Mouse (Mus musculus) hematopoietic multipotent progenitor cell, adult 10-12 weeks (in vitro differentiated cells): Measurements from ENCODE around the gene Ccm2l. TPM values are rescaled to one million over a fixed set of nuclear protein-coding genes. Genes with fewer than 3 reads are reported as not detected.

ENCODE experiments used
- polyA plus RNA-seq: library from polyadenylated mRNA; stranded (reverse); fragments of >175 nt; gene quantifications from 2 replicates; pipeline ENCODE4 v1.2.3, GENCODE M21; 2012; ENCODE audit warnings: low replicate concordance

The Ccm2l gene
- polyA plus RNA-seq = 0.70 TPM in 1 of 2 replicates, not detected in the other

DNA sequence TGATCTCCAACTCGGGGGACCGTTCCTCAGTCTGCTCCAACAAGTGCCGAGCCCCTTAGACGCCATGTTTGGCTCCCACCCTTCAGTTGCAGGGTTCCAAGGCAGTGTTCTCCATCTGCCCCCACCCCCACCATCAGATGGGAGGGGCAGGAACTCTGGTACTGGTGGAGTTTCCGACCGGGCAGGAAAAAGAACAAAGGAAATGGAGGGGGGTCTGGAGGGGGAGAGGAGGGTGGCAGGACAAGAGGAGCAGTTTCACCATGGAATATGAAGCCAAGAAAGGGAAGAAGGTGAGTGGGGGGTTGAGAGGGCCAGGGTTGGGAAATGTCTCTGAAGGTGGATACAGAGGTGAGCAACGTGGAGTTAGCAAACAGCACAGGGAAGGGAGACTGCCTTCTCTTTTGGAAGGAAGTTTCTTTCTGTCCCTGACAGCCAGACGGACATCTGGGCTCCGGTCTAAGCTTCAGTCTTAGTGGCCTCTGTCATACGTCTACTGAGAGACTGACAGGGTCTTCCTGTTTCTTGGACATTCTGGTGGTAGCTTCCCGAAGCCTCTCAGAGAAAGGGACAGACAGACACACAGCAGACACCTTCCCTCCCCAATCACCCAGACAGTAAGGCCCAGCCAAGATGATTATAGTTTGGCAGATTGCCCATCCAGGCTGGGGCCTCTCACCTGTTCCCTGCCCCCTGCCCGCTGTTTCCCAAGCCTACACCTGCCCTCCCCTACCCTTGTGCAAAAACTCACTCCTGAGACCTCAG, at the start of gene Ccm2l:
Ccm2l (plus strand) TSS at position 209 of the 762 bp plus-strand sequence.

DNA sequence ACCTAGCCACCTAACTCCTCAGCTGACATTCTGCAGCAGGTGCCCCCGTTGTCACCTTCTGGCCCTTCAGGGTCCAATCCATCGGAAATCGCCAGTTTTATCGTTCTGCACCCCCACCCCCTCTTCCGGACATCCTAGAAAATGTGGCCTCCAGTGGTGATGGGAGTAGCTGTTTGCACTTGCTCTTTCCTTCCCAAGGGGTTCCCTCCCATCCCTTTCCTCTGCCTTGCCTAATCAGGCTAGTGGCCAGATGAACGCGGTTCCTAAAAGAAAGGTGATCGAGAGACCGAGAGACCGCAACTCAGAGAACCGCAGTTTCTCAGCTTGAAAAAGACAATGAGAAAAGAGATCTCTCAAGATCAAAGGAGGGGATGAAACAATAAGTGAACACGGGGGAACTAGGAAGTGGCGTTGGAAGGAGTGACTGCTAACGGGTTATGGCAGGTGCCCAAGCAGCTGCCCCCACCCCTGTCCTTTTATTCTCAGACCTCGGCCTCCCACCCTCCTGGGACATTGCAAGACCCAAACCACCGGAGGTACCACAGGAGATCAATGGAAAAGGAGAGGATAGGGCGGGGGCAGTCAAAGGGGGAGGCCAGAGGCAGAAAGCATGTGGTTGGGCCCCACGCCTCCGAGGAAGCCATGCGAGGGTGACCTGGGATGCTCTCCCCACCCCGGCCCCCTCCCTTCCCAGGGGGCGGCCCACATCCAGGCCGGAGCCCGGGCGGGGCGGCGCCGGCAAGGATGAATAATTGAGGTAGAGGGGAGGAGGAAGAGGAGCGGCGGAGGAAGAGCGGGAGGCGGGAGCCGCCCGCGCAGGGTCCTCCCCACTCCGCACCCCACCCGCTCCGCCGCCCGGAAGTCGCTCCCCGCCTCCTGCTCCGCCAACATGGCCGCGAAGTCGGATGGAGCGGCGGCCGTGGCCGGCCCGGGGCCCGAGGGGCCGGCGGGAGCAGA, 34.4 kb upstream of the Ccm2l start, which contains the start of gene Xkr7:
Xkr7 (plus strand) TSS at position 727 of the 957 bp plus-strand sequence.

GRCm38 (mm10) chr2:153108313-153109264, 42.8 kb downstream of the Ccm2l start, which contains the start of gene Hck:
TSS of gene Hck (plus strand) at chr2:153108468.

Other genes with a start within 250 kb of the Ccm2l start
- gene Bcl2l1, start 234.2 kb upstream of the Ccm2l start, polyA plus RNA-seq = 56.7 and 71.1 TPM in 2 replicates
- 1.4 and 4.4 TPM in 2 replicates for gene Tpx2, start 218.0 kb upstream of the Ccm2l start, polyA plus RNA-seq
- not detected in 2 replicates for gene Mylk2, start 154.6 kb upstream of the Ccm2l start, polyA plus RNA-seq
- 0.41 and 1.3 TPM in 2 replicates for gene Foxs1, start 132.7 kb upstream of the Ccm2l start, polyA plus RNA-seq
- 0.03 TPM in 1 of 2 replicates, not detected in the other for gene Dusp15, start 114.3 kb upstream of the Ccm2l start, polyA plus RNA-seq
- gene Ttll9, start 103.5 kb upstream of the Ccm2l start, polyA plus RNA-seq = not detected in 2 replicates
- 32.6 and 41.6 TPM in 2 replicates for gene Pdrg1, start 50.5 kb upstream of the Ccm2l start, polyA plus RNA-seq
- not detected in 2 replicates for gene Xkr7, start 34.1 kb upstream of the Ccm2l start, polyA plus RNA-seq
- gene Hck, start 42.5 kb downstream of the Ccm2l start, polyA plus RNA-seq = 47.9 and 76.5 TPM in 2 replicates
- gene Tm9sf4, start 95.3 kb downstream of the Ccm2l start, polyA plus RNA-seq = 5.2 and 34.9 TPM in 2 replicates
- gene Tspyl3, start 159.5 kb downstream of the Ccm2l start, polyA plus RNA-seq = 10.6 and 19.3 TPM in 2 replicates
- 13.3 and 17.5 TPM in 2 replicates for gene Plagl2, start 175.5 kb downstream of the Ccm2l start, polyA plus RNA-seq
- gene Pofut1, start 175.6 kb downstream of the Ccm2l start, polyA plus RNA-seq = 8.9 and 9.6 TPM in 2 replicates
- 3.9 and 4.8 TPM in 2 replicates for gene Kif3b, start 225.5 kb downstream of the Ccm2l start, polyA plus RNA-seq